Comparison of ENCODE assay signal across 13 mouse cellular contexts in the genomic region with DNA sequence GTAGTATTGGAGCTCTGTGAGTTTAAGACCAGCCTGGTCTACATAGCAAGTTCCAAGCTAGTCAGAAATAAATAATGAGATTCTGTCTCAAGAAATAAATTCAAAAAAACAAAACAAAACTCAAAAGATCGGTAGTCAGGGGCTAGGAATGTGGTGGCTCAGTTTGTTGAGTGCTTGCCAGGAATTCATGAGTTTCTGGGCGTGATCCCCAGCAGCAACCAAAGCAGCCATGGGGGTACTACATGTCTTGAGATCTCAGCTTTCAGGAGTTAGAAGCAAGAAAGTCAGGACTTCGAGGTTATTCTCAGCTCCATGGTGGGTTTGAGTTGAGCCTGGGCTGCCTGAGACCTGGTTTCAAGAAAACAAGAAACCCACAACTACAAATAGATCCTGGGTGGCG.
"Had no signal": no experiment of that assay in that cellular context is flagged by ENCODE, and none has a peak within 500 bp of the region (broad histone marks: within the 10 kb centered on the region; RNA-seq: fewer than 3 reads in every experiment).

No protein-coding gene starts in this region.

- H3K27ac ChIP-seq: left cerebral cortex, adult 2 months; limb, embryonic 10.5 days; liver, embryonic 15.5 days; lung, embryonic 15.5 days; neural tube, embryonic 13.5 days had no signal

- H3K9me3 ChIP-seq: limb, embryonic 10.5 days; liver, embryonic 15.5 days; lung, embryonic 15.5 days; neural tube, embryonic 13.5 days had no signal

- H3K4me3 ChIP-seq: left cerebral cortex, adult 2 months; limb, embryonic 10.5 days; liver, embryonic 15.5 days; lung, embryonic 15.5 days; neural tube, embryonic 13.5 days had no signal

- H3K36me3 ChIP-seq: limb, embryonic 10.5 days; liver, embryonic 15.5 days; lung, embryonic 15.5 days had no signal

- H3K4me2 ChIP-seq: liver, embryonic 11.5 days; liver, embryonic 15.5 days; lung, embryonic 15.5 days; neural tube, embryonic 13.5 days had no signal

- H3K9ac ChIP-seq: liver, embryonic 15.5 days; lung, embryonic 15.5 days; neural tube, embryonic 13.5 days had no signal

- H3K27me3 ChIP-seq: liver, embryonic 15.5 days; lung, embryonic 15.5 days; neural tube, embryonic 13.5 days had no signal

- DNase-seq: kidney, adult 9 months; kidney, postnatal 10 days; kidney, postnatal 4 days; midbrain, embryonic 14.5 days; right cerebral cortex, adult 18-20 months; right cerebral cortex, postnatal 25 days; thymus, postnatal 36 days had no signal

- H3K4me1 ChIP-seq: limb, embryonic 10.5 days; liver, embryonic 15.5 days; lung, embryonic 15.5 days; neural tube, embryonic 13.5 days had no signal
